In genomic region chr9:25151611-25152241, GRCm38 (mm10) we compare ENCODE assay signal across 7 mouse cellular contexts. TPM values are rescaled to one million over a fixed set of nuclear protein-coding genes. Genes with fewer than 3 reads are reported as not detected.
DNase-seq lines count a peak whose midpoint lies in the region; ATAC-seq lines count a peak whose summit lies in the region.

Herpud2 (minus strand) TSS chr9:25151820.

- peaks cover 12% of the 10 kb centered on the region for H3K4me1 ChIP-seq in intestine, embryonic 16.5 days (ENCODE audit: control insufficient read depth, insufficient read depth, low read length)
- peaks cover 16% of the 10 kb centered on the region for H3K4me1 ChIP-seq in midbrain, embryonic 11.5 days (ENCODE audit: control insufficient read depth, insufficient read depth, low read length)

- peak within 1 kb of the TSS; percentile 93 for H3K9ac ChIP-seq in intestine, embryonic 16.5 days (ENCODE audit: low read depth, low read length)
- peak within 1 kb of the TSS; percentile 96 for H3K9ac ChIP-seq in midbrain, embryonic 11.5 days (ENCODE audit: low read length)

- H3K27ac ChIP-seq in intestine, embryonic 16.5 days (ENCODE audit: low read length) = peak within 1 kb of the TSS; percentile 100
- H3K27ac ChIP-seq in midbrain, embryonic 11.5 days (ENCODE audit: low read depth, low read length) = peak within 1 kb of the TSS; percentile 99

- H3K36me3 ChIP-seq in intestine, embryonic 16.5 days (ENCODE audit: control insufficient read depth, insufficient read depth, low read length) = no peaks in the 10 kb centered on the region
- no peaks in the 10 kb centered on the region for H3K36me3 ChIP-seq in midbrain, embryonic 11.5 days (ENCODE audit: control insufficient read depth, insufficient read depth, low read length)

- intact Hi-C loops in gastrocnemius, postnatal 36 days (cut with DNase I) = no loop called here
- intact Hi-C loops in left cerebral cortex, postnatal 36 days (cut with DNase I) = loop anchor here (5.0 to 10.0 kb wide), 2 partner anchors 101 to 333 kb away; partner anchors contain the start of genes Eepd1 and Sept7

- DNase-seq in adrenal gland, adult 18-20 months (ENCODE audit: low spot score in 2 of 2) = peak; percentile 93 to 95
- DNase-seq in embryo, embryonic 11 days = peak; percentile 95
- DNase-seq in gastrocnemius, postnatal 36 days = peak; percentile 78 to 91
- DNase-seq in left cerebral cortex, postnatal 36 days (ENCODE audit: low spot score in 2 of 2) = peak; percentile 90 to 93
- DNase-seq in midbrain, embryonic 11.5 days (ENCODE audit: low spot score, missing footprints) = peak; percentile 99
- DNase-seq in skeletal muscle tissue, adult 2 months (ENCODE audit: low read depth, low spot score) = peak; percentile 96

- no peaks in the 10 kb centered on the region for H3K9me3 ChIP-seq in intestine, embryonic 16.5 days (ENCODE audit: control insufficient read depth, low read length)
- H3K9me3 ChIP-seq in midbrain, embryonic 11.5 days (ENCODE audit: control insufficient read depth, low read length) = no peaks in the 10 kb centered on the region

- under 1% methylated on average over 50 of the region's 51 CpGs for WGBS in intestine, embryonic 16.5 days
- under 1% methylated on average over 51 of the region's 51 CpGs for WGBS in midbrain, embryonic 11.5 days

- H3K27me3 ChIP-seq in intestine, embryonic 16.5 days (replicated peaks; ENCODE audit: control insufficient read depth, insufficient read depth, low read length) = no peaks in the 10 kb centered on the region
- no peaks in the 10 kb centered on the region for H3K27me3 ChIP-seq in midbrain, embryonic 11.5 days (ENCODE audit: control insufficient read depth, insufficient read depth, low read length)

- peak within 1 kb of the TSS; percentile 85 for H3K4me3 ChIP-seq in intestine, embryonic 16.5 days (ENCODE audit: low read length)
- peak within 1 kb of the TSS; percentile 84 for H3K4me3 ChIP-seq in midbrain, embryonic 11.5 days (ENCODE audit: low read depth, low read length)

- H3K4me2 ChIP-seq in intestine, embryonic 16.5 days (ENCODE audit: low read depth, low read length) = peak within 1 kb of the TSS; percentile 84
- H3K4me2 ChIP-seq in midbrain, embryonic 11.5 days = peak within 1 kb of the TSS; percentile 91

- ATAC-seq in intestine, embryonic 16.5 days = peak; percentile 99
- peak; percentile 97 for ATAC-seq in midbrain, embryonic 11.5 days (ENCODE audit: low FRiP score)

RNA-seq across cellular contexts. Expression of gene Herpud2, which starts in this region (rescaled TPM):
- total RNA-seq in adrenal gland, adult 18-20 months (2021) = 10 to 100 TPM; 42.2 to 50.0 TPM
- total RNA-seq in gastrocnemius, postnatal 36 days (2021) = 10 to 100 TPM; 36.5 to 40.1 TPM
- polyA plus RNA-seq in intestine, embryonic 16.5 days (2015; fragmentation: Nextera tagmentation; extraction: Ambion mirVana) = 17.6 and 20.6 TPM in 2 replicates
- total RNA-seq in left cerebral cortex, postnatal 36 days (2021) = 10 to 100 TPM; 53.5 to 53.8 TPM
- polyA plus RNA-seq in midbrain, embryonic 11.5 days (2014; fragmentation: Nextera tagmentation; extraction: Ambion mirVana) = 31.8 and 33.9 TPM in 2 replicates

Comparison
In these comparisons a context has a peak if more than half of its experiments do, and no peak if none do; other contexts are left out.
1. Peak in every context shown above with its lines: DNase-seq, ATAC-seq, H3K4me3 ChIP-seq and H3K27ac ChIP-seq.